Mouse (Mus musculus): ENCODE measurements around the gene Itga3.

GRCm38 (mm10) chr11:95105274-95105874 lies 28.8 kb upstream of the Itga3 start:
- TF ChIP-seq GATA1 (IDR thresholded peaks at IDR 0.05; ENCODE audit: low read length), result no peak
- TF ChIP-seq TAL1 (IDR thresholded peaks at IDR 0.05; ENCODE audit: low read length), result no peak
